Mouse (Mus musculus) heart, postnatal 14 days (tissue): ENCODE results near the gene Nell1. TPM values are rescaled to one million over a fixed set of nuclear protein-coding genes. Genes with fewer than 3 reads are reported as not detected.
"Not testable (repeated sequence)": the region's sequence is repeated elsewhere in the genome, so short reads cannot be mapped to it uniquely, and the experiment has no call there.

Source experiments
- DNase-seq, 2 experiments: peaks; one replicate each; pipeline ENCODE4 v3.0.0; 2021 to 2022
- intact Hi-C: fragments of 180-260 bp; cut with DNase I; formaldehyde crosslinking; loops from one replicate; pipeline ENCODE4 v1.15.1; 2025
- long read RNA-seq, 2 experiments: library from polyadenylated mRNA; stranded (forward); transcript quantifications; one replicate each; pipeline ENCODE4 v2.0.0; 2021
- total RNA-seq, 2 experiments: library from RNA; stranded (reverse); gene quantifications; 2 replicates each; pipeline ENCODE4 v1.2.3; 2021

The Nell1 gene
- not detected for total RNA-seq
- long read RNA-seq, experiment 1: 0 reads
- long read RNA-seq, experiment 2, partial matches to known transcripts: 0 of 1 reads
- long read RNA-seq, experiment 2, other reads (novel, unspliced or antisense): 1 of 1 reads

GRCm38 (mm10) chr7:49974841-49975440, at the start of gene Nell1:
TSS of gene Nell1 (plus strand) at chr7:49974864.
- no peak for DNase-seq
- intact Hi-C loops: no loop called here

- intact Hi-C loops: no loop called here
- DNase-seq: no peak
Observed at GRCm38 (mm10) chr7:49928571-49928970, 46.1 kb upstream of the Nell1 start.

DNA sequence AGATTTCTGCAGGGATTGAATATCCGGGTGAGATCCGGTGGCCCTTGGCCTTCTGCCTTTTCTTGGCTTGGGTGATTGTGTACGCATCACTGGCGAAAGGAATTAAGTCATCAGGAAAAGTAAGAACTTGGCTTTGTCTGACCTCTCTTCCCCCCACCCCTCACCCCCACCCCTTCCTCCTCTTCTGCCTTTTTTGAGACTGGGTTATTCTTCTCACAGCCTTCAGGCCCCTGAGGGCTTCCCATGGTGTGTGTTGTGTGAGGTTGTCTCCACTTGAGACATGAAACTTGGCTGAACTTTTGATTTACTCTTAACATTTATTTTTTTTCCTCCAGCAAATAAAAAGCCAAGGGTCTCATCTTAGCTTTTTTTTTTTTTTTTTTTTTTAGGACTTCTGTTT, 44.7 kb upstream of the Nell1 start:
- intact Hi-C loops: no loop called here
- DNase-seq: no peak

- intact Hi-C loops, DNase-seq: not testable (repeated sequence)
Observed at GRCm38 (mm10) chr7:49933386-49934115, 41.1 kb upstream of the Nell1 start.

GRCm38 (mm10) chr7:49936821-49937220, 37.8 kb upstream of the Nell1 start:
- intact Hi-C loops: no loop called here
- no peak for DNase-seq

- intact Hi-C loops: no loop called here
- no peak for DNase-seq
Observed at GRCm38 (mm10) chr7:49942023-49942422, 32.6 kb upstream of the Nell1 start.

DNA sequence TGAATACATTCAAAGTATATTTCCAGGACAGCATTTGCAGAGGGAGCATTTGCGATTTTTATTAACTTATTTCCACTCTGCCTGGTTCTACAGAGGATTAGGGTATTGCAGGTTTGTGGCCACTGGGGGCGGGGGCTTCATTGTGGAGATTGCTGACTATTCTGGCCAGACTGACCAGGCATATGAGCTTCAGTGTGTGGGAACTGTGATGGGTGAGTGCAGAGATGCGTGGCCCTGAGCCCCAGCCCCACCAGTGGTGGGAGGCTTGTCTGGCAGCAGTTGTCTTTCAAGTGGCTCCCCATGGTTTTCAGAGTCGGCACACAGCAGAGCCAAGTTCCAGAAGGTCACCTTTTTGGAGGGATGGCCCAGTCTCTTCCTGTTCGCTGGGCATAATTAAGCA, 32.2 kb upstream of the Nell1 start:
- intact Hi-C loops: no loop called here
- DNase-seq: no peak

DNA sequence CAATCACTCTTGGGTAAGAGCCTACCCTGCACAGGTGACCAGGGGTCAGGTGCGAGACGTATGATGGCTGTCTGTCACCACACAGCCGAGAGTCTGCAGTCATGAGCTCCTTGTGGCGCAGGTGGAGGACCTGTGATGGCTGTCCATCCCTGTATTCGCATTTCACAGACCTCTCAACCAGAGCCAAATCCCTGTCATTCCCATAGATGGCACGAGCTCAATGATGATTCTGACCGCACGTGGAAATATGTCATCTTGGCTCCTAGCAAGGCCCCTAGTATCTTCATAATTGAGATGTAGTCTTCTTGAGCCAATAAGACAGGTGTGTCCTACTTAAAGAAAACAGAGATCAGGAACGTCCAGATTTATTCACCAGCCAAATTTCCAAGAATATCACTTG, 28.0 kb upstream of the Nell1 start:
- intact Hi-C loops: no loop called here
- no peak for DNase-seq

DNA sequence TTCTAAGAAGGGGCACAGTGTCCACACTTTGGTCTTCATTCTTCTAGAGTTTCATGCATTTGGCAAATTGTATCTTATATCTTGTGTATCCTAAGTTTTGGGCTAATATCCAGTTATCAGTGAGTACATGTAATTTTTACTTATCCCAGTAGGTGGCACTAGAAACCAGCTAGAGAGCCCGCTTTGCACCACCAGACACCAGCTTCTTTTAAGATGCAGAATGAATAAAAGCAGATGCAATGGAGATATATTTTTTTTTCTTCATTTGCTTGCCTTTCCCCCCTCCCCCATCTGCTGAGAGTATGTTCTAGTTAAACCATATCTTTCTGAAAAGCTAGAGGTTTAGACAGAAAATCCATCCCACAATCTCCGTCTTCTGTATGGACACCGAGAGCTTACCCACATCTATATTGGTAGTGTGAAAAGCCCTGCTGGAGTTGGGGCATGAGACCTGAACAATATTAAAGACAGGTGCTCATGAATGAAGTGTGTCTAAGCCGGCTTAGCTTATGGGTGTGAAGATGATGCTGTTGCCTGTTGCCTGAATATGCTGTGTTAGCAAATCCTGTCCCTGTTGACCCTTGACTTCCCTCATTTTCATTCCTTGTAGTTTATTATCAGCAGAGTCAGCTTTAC, 21.0 kb upstream of the Nell1 start:
- peak in 1 of 2 experiments; percentile 5 for DNase-seq
- intact Hi-C loops: loop anchor here (1.0 to 5.0 kb wide), 2 partner anchors 534 to 1482 kb away; no protein-coding TSS in a partner anchor

- intact Hi-C loops: loop anchor here (5.0 kb wide), 1 partner anchor 532 kb away; no protein-coding TSS in a partner anchor
- DNase-seq: no peak
Observed at GRCm38 (mm10) chr7:49954834-49955233, 19.8 kb upstream of the Nell1 start.

DNA sequence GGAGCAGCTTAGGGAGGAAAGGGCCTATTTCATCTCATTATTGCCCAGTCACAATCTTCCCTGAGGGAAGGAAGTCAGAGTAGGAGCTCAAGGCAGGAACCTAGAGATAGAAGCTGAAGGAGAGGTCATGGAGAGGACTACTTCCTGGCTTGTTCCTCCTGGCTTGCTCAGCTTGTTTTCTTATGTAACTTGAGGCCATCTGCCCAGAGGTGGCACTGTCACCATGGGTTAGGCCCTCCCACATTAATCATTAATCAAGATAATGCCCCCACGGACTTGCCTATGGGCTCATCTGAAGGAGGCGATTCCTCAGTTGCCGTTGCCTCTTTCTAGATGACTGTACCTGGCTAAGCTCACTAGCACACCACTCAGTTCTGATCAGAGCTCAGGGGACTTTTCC, 17.5 kb upstream of the Nell1 start:
- intact Hi-C loops: no loop called here
- no peak for DNase-seq

DNA sequence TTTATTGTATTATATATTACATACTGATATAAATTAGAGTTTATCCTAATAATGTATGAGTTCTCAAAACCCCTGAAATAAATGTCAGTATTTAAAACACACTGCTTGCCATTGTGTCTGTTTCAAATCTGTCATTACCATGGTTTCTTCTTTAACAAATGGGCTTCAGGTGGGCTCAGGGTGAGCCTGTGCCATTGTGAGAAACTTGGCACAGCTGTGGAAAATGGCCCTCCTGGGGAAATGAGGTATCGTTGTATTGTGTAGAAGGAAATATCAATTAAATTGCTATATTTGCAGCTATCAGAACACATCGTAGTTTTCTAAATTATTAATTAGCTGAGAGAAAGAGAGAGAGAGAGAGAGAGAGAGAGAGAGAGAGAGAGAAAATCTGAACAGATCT, 10.9 kb upstream of the Nell1 start:
- no peak for DNase-seq
- intact Hi-C loops: no loop called here

DNA sequence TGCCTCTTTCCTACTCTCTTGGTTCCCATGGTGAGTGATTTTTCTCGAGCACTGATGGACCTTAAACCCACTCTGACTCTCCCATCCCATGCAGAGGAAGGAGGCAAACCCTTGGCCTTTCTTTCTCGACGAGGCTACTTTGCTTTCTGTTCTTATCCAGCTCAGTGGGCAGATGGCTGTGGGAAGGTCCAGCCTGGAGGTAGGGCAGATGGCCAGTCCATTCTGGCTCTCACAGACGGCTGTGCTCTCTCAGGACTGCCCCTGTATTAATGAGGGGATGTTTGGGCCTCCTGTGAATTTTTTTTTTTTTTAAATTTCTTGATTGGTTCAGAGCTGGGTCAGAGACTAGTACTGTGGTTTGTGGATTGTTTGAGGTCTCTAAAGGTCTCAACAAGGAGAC, 5.1 kb upstream of the Nell1 start:
- intact Hi-C loops: no loop called here
- no peak for DNase-seq

- intact Hi-C loops: no loop called here
- DNase-seq: no peak
Observed at GRCm38 (mm10) chr7:49975441-49976121, 917 bp downstream of the Nell1 start.

DNA sequence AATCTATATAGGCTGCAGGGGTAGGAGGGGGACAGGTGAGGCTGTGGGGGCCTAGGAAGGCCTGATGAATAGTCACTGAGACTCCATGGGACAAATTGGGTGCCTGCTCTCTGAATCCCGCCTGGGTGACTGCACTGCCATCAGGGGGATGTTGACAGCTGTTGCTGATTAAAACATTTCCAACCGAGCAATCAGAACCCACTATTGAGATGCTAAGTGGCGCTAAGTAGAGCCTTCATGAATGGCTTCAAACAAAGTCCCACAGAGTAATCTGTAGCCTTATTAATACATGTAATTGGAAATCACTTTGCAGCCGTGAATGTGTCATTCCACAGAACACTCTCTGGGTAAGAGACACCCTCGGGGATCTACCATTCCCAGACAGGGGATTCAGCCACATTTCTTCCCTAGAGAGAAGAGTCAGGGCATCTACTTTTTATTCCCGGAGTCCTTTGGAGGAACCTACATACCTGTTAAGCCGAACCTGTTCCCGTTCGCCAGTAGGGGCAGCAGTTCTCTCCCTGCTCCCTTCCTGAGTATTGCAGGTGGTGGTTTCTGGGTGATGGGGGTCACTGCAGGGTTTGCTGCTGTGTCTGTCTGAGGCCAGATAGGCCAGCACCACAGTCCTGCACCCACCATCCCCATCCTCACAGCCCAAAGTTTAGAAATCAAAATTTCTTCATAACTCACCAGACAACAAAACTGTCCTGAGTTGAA, 7.0 kb downstream of the Nell1 start:
- no peak for DNase-seq
- intact Hi-C loops: no loop called here

GRCm38 (mm10) chr7:49984698-49985097, 10.0 kb downstream of the Nell1 start:
- intact Hi-C loops: no loop called here

GRCm38 (mm10) chr7:49985947-49986346, 11.3 kb downstream of the Nell1 start:
- DNase-seq: no peak
- intact Hi-C loops: no loop called here

More at GRCm38 (mm10) chr7:49984698-49985097, 10.0 kb downstream of the Nell1 start:
- DNase-seq: no peak

DNA sequence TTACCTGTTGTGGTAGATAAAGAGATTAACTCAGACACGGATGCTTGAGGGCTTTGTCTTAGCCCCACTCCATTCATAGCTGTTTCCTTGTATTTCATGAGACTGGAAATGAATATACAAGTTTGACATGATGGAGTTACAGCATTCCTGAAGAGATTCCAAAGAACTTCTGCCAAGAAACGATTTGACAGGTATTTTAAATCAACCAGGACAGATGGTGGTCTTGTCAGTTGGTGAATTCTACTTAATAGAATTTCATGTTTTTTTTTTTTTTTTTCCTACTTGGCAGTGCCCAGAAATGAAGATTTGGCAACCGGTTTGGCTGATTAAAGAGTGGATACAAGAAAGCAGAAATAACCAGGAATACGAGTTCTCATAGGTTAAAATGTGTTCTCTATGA, 24.7 kb downstream of the Nell1 start:
- intact Hi-C loops: no loop called here
- no peak for DNase-seq

DNA sequence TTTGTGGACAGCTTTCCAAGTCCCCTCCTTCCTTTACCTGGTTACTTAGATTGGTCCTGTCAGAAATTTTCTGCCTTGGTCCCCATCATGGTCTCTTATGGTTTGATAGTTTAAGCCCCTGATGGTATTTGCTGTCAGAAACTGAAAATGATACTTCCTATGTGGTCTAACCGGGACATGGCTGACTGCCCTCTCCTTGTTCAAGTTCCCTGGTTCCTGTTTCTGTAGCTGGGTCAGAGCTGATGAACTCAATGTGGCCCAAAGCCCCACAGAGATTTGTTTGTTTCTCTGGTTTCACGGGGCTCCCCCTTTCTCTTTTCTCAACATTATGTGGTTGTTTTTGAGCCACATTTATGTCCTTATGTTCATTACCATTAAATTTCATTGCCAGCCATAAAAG, 30.6 kb downstream of the Nell1 start:
- intact Hi-C loops: no loop called here
- DNase-seq: no peak
